Mouse (Mus musculus) MEL (cell line): ENCODE measurements at regions not wholly inside any gene's neighbourhood (a gene's known extent, or its start where the extent isn't known, plus 50 kb on each side); places are given as distances from the start of the nearest gene placed in this dataset.

Experiments used
- BHLHE40 ChIP-seq: IDR thresholded peaks from 2 replicates; pipeline ENCODE4 v1.6.1; 2012; ENCODE audit warnings: low read depth, mild to moderate bottlenecking, inconsistent platforms, low read length, improper control_type of control experiment, borderline replicate concordance
- CTCF ChIP-seq, 3 experiments: IDR thresholded peaks in 2 of 3; conservative IDR thresholded peaks in 1 of 3; 2 replicates each; pipeline ENCODE4 v1.5.1; 2011 to 2012; ENCODE audit warnings: low read length in 3 of 3, low read depth in 2 of 3, mild to moderate bottlenecking in 2 of 3, improper control_type of control experiment in 1 of 3, inconsistent platforms in 1 of 3, mixed read lengths in 1 of 3, moderate library complexity in 1 of 3; ENCODE audit not compliant: control insufficient read depth in 1 of 3, insufficient read depth in 1 of 3, poor library complexity in 1 of 3, severe bottlenecking in 1 of 3
- E2F4 ChIP-seq: IDR thresholded peaks from 2 replicates; pipeline ENCODE4 v1.6.1; 2011; ENCODE audit warnings: low read depth, low read length, improper control_type of control experiment, borderline replicate concordance
- EP300 ChIP-seq, 2 experiments: IDR thresholded peaks; 2 replicates each; pipeline ENCODE4 v1.6.1; 2011; ENCODE audit warnings: improper control_type of control experiment in 2 of 2, low read length in 2 of 2, low read depth in 1 of 2, mild to moderate bottlenecking in 1 of 2
- MYC ChIP-seq: IDR thresholded peaks from 2 replicates; pipeline ENCODE4 v1.6.1; 2011; ENCODE audit warnings: low read depth, mild to moderate bottlenecking, low read length, improper control_type of control experiment, moderate library complexity
- NRF1 ChIP-seq: IDR thresholded peaks from 2 replicates; pipeline ENCODE4 v1.6.1; 2014; ENCODE audit warnings: low read depth, mild to moderate bottlenecking, inconsistent platforms, low read length, improper control_type of control experiment, moderate library complexity; ENCODE audit not compliant: poor library complexity, insufficient read depth, severe bottlenecking
- POLR2A ChIP-seq, 2 experiments: IDR thresholded peaks; 2 replicates each; pipeline ENCODE4 v1.6.1; 2011 to 2012; ENCODE audit warnings: low read length in 2 of 2, mild to moderate bottlenecking in 2 of 2, control low read depth in 1 of 2, improper control_type of control experiment in 1 of 2, low read depth in 1 of 2, moderate library complexity in 1 of 2; ENCODE audit not compliant: control insufficient read depth in 1 of 2, insufficient read depth in 1 of 2, poor library complexity in 1 of 2
- POLR2AphosphoS2 ChIP-seq: IDR thresholded peaks from 2 replicates; pipeline ENCODE4 v1.6.1; 2011; ENCODE audit warnings: low read length, improper control_type of control experiment
- TAL1 ChIP-seq: IDR thresholded peaks from 2 replicates; pipeline ENCODE4 v1.6.1; 2012; ENCODE audit warnings: mild to moderate bottlenecking, inconsistent platforms, low read length, moderate library complexity, mixed read lengths
- TBP ChIP-seq: IDR thresholded peaks from 2 replicates; pipeline ENCODE4 v1.8.0; 2011; ENCODE audit warnings: low read depth, low read length, improper control_type of control experiment
- TCF12 ChIP-seq: IDR thresholded peaks from 2 replicates; pipeline ENCODE4 v1.6.1; 2014; ENCODE audit warnings: low read depth, mild to moderate bottlenecking, inconsistent platforms, low read length, improper control_type of control experiment, moderate library complexity
- USF1 ChIP-seq: IDR thresholded peaks from 2 replicates; pipeline ENCODE4 v1.6.1; 2014; ENCODE audit warnings: low read depth, mild to moderate bottlenecking, inconsistent platforms, low read length, improper control_type of control experiment, moderate library complexity
- ZC3H11A ChIP-seq: IDR thresholded peaks from 2 replicates; pipeline ENCODE4 v1.6.1; 2012; ENCODE audit warnings: low read depth, mild to moderate bottlenecking, inconsistent platforms, low read length, improper control_type of control experiment
- ZKSCAN1 ChIP-seq: IDR thresholded peaks from 2 replicates; pipeline ENCODE4 v1.6.1; 2012; ENCODE audit warnings: low read depth, mild to moderate bottlenecking, inconsistent platforms, low read length, improper control_type of control experiment, moderate library complexity

GRCm38 (mm10) chr11:40561983-40562382, 133.0 kb downstream of the Mat2b start:
- TF ChIP-seq NRF1 = no peak
- no peak for TF ChIP-seq E2F4
- no peak for TF ChIP-seq BHLHE40
- no peak for TF ChIP-seq ZC3H11A
- TF ChIP-seq ZKSCAN1 = no peak
- TF ChIP-seq CTCF (IDR thresholded peaks at IDR 0.05 in 2 of 3, conservative IDR thresholded peaks at IDR 0.05 in 1 of 3; ENCODE audit: control insufficient read depth in 1 of 3, insufficient read depth in 1 of 3, low read depth in 2 of 3, low read length in 3 of 3, poor library complexity in 1 of 3, severe bottlenecking in 1 of 3) = no peak
- no peak for TF ChIP-seq POLR2A (IDR thresholded peaks at IDR 0.05; ENCODE audit: control insufficient read depth in 1 of 2, insufficient read depth in 1 of 2, low read depth in 1 of 2, low read length in 2 of 2, poor library complexity in 1 of 2)
- TF ChIP-seq USF1 = no peak
- no peak for TF ChIP-seq POLR2AphosphoS2
- no peak for TF ChIP-seq TAL1
- no peak for TF ChIP-seq MYC
- TF ChIP-seq TCF12 = no peak
- TF ChIP-seq TBP = no peak
- no peak for TF ChIP-seq EP300 (IDR thresholded peaks at IDR 0.05; ENCODE audit: low read depth in 1 of 2, low read length in 2 of 2)
